Mouse (Mus musculus): Measurements from ENCODE around the gene Efl1. TPM values are rescaled to one million over a fixed set of nuclear protein-coding genes. Genes with fewer than 3 reads are reported as not detected.

The Efl1 gene
- total and polyA plus RNA-seq, 3 experiments = 19.5 to 27.4 (median 21.0) TPM

DNA sequence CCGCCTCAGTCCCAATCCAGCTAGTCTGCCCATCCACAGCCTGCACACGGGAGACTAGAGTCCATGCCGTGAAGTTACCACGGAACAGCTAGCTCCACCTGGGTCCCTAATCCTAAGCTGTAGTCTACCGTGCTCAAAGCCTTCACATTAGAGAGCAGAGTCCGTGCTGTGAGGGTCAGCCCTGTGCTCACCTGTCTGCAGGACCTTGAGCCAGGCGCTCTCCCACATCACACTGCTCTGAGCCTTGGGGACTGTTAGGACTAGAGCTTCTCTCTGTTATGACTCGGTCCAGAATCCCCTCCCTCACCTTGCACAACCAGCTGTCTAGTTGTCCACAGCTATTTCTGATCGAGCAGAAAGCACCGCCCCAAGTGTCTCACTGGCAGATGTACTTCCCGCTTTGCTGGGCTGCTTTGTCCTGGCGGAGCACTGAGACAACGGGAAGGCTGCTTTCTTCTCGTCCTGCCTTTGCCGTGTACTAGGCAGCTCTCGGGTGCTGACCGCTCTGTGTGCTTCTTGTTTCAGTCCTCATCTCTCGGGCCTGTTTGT lies 95.8 kb downstream of the Efl1 start:
- dilution Hi-C loops (cut with MboI; ENCODE audit: extremely low pct_ligation_motif_present, extremely low pct_unique_long_range_greater_than_20kb, low sequenced_read_pairs) = no loop called here
- TF ChIP-seq EP300 (IDR thresholded peaks at IDR 0.05; ENCODE audit: low read length) = 0 out of 2 replicates have a peak, but pooled peaks have one; percentile 13
- TF ChIP-seq TBP (conservative IDR thresholded peaks at IDR 0.05; ENCODE audit: low read depth, low read length) = no peak
- no peak for TF ChIP-seq USF2 (conservative IDR thresholded peaks at IDR 0.05; ENCODE audit: low read depth, low read length)
- TF ChIP-seq NELFE (IDR thresholded peaks at IDR 0.05; ENCODE audit: low read depth, low read length) = no peak
- no peak overlapping the region for H3K4me2 ChIP-seq (ENCODE audit: insufficient read depth, low read depth, poor library complexity, severe bottlenecking)
- H3K4me1 ChIP-seq (ENCODE audit: control insufficient read depth in 1 of 2, insufficient read depth in 2 of 2) = peaks cover 0 to 30% of the 10 kb centered on the region in 2 experiments; a peak in 2 of 4 replicates
- no peaks in the 10 kb centered on the region for H3K27me3 ChIP-seq (replicated peaks)
- no peak overlapping the region for H3K9ac ChIP-seq (ENCODE audit: insufficient read depth, low read depth)
- H3K36me3 ChIP-seq (replicated peaks in 1 of 2; ENCODE audit: control insufficient read depth in 1 of 2, insufficient read depth in 1 of 2, low read length in 1 of 2) = peaks cover 11 to 50% of the 10 kb centered on the region in 2 experiments
- in situ Hi-C loops (cut with MboI; ENCODE audit: low pct_ligation_motif_present, low pct_unique_long_range_greater_than_20kb, low sequenced_read_pairs) = no loop called here
- no peak overlapping the region for H3K4me3 ChIP-seq (replicated peaks in 1 of 3; ENCODE audit: low read depth in 2 of 3, low read length in 2 of 3, poor library complexity in 1 of 3)
- no peak for DNase-seq (ENCODE audit: extremely low read depth)
- no peaks in the 10 kb centered on the region for H3K79me2 ChIP-seq (replicated peaks; ENCODE audit: control insufficient read depth, extremely low read depth, insufficient read depth, poor library complexity, severe bottlenecking)
- no peaks in the 10 kb centered on the region for H3K9me3 ChIP-seq (replicated peaks; ENCODE audit: low read length)
- no peak overlapping the region for H3K27ac ChIP-seq (ENCODE audit: insufficient read depth, low read depth)

DNA sequence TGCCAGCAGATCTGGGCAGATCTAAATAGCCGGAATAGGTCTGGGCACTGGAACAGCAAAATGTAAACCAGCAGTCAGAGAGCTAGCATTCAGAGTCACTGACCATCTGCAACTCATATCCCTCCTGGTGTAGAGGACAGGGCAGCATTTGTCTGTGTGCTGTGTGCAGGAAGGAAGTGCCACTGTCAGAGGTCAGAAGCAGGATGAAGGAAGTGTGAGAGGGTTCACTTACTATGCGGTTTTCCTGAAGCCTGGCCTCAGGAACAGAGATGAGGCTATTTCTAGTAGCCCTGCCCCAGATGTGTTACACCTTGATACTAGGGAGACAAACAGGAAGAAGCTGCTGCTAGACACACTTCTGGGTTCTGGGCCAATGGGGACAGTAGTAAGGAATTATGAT lies 100.4 kb downstream of the Efl1 start:
- Histone ChIP-seq H3K4me2 (ENCODE audit: insufficient read depth, low read depth, poor library complexity, severe bottlenecking) (no peak overlapping the region), H3K9me3 (replicated peaks; ENCODE audit: low read length) (no peaks in the 10 kb centered on the region), H3K79me2 (replicated peaks; ENCODE audit: control insufficient read depth, extremely low read depth, insufficient read depth, poor library complexity, severe bottlenecking) (no peaks in the 10 kb centered on the region), H3K4me1 (ENCODE audit: control insufficient read depth in 1 of 2, insufficient read depth in 2 of 2) (peaks cover 0 to 52% of the 10 kb centered on the region in 2 experiments; a peak in 2 of 4 replicates), H3K27me3 (replicated peaks) (no peaks in the 10 kb centered on the region), H3K9ac (ENCODE audit: insufficient read depth, low read depth) (no peak overlapping the region), H3K27ac (ENCODE audit: insufficient read depth, low read depth) (no peak overlapping the region), H3K36me3 (replicated peaks in 1 of 2; ENCODE audit: control insufficient read depth in 1 of 2, insufficient read depth in 1 of 2, low read length in 1 of 2) (peaks cover 19 to 72% of the 10 kb centered on the region in 2 experiments), H3K4me3 (replicated peaks in 1 of 3; ENCODE audit: low read depth in 2 of 3, low read length in 2 of 3, poor library complexity in 1 of 3) (no peak overlapping the region)
- no peak for TF ChIP-seq USF2 (conservative IDR thresholded peaks at IDR 0.05; ENCODE audit: low read depth, low read length)
- dilution Hi-C loops (cut with MboI; ENCODE audit: extremely low pct_ligation_motif_present, extremely low pct_unique_long_range_greater_than_20kb, low sequenced_read_pairs) = no loop called here
- in situ Hi-C loops (cut with MboI; ENCODE audit: low pct_ligation_motif_present, low pct_unique_long_range_greater_than_20kb, low sequenced_read_pairs) = no loop called here
- DNase-seq (ENCODE audit: extremely low read depth) = no peak

DNA sequence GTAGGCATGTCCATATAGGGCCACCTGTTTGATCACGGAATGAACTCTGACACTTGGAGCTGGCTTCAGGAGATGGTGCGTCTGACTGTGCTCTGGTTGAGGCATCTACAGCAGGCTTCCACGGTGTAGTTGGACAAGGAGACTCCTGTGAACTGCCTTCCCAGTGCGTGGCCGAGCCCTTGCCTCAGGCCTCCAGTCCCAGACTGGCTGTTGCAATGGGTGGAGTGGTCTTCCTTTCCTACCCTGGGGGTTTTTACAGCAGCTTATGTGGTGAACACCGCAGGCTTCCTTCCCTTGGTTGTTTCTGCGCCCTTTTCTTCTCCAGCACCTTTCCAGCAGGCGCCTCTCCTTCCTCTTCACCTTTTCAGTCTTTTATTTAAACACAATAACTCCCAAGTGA lies 100.8 kb downstream of the Efl1 start:
- H3K4me3 ChIP-seq (replicated peaks in 1 of 3; ENCODE audit: low read depth in 2 of 3, low read length in 2 of 3, poor library complexity in 1 of 3) = no peak overlapping the region
- peaks cover 0 to 48% of the 10 kb centered on the region in 2 experiments; a peak in 2 of 4 replicates for H3K4me1 ChIP-seq (ENCODE audit: control insufficient read depth in 1 of 2, insufficient read depth in 2 of 2)
- no peak for TF ChIP-seq JUND (conservative IDR thresholded peaks at IDR 0.05; ENCODE audit: low read depth, low read length)
- TF ChIP-seq ZC3H11A (IDR thresholded peaks at IDR 0.05; ENCODE audit: low read depth, low read length) = no peak
- TF ChIP-seq CHD2 (IDR thresholded peaks at IDR 0.05; ENCODE audit: low read length) = no peak
- no peak for TF ChIP-seq MAFK (IDR thresholded peaks at IDR 0.05; ENCODE audit: insufficient replicate concordance, low read length)
- no peak for TF ChIP-seq POLR2AphosphoS2 (IDR thresholded peaks at IDR 0.05; ENCODE audit: low read depth, low read length)
- no peak for TF ChIP-seq NELFE (IDR thresholded peaks at IDR 0.05; ENCODE audit: low read depth, low read length)
- TF ChIP-seq SIN3A (IDR thresholded peaks at IDR 0.05; ENCODE audit: low read length) = no peak
- TF ChIP-seq ZKSCAN1 (IDR thresholded peaks at IDR 0.05; ENCODE audit: borderline replicate concordance, low read depth, low read length) = no peak
- no peak for TF ChIP-seq ZNF384 (IDR thresholded peaks at IDR 0.05; ENCODE audit: low read depth, low read length)
- TF ChIP-seq JUN (IDR thresholded peaks at IDR 0.05; ENCODE audit: insufficient read depth, low read depth, low read length) = no peak
- TF ChIP-seq MYC (IDR thresholded peaks at IDR 0.05; ENCODE audit: low read depth, low read length) = no peak
- no peak for TF ChIP-seq NRF1 (IDR thresholded peaks at IDR 0.05; ENCODE audit: low read depth, low read length)
- no peak for TF ChIP-seq GABPA (IDR thresholded peaks at IDR 0.05; ENCODE audit: insufficient replicate concordance, low read depth, low read length)
- no peak for TF ChIP-seq TBP (conservative IDR thresholded peaks at IDR 0.05; ENCODE audit: low read depth, low read length)
- no peak for TF ChIP-seq USF1 (IDR thresholded peaks at IDR 0.05; ENCODE audit: low read depth, low read length)
- no peak for TF ChIP-seq BHLHE40 (IDR thresholded peaks at IDR 0.05; ENCODE audit: low read depth, low read length)
- no peak overlapping the region for H3K4me2 ChIP-seq (ENCODE audit: insufficient read depth, low read depth, poor library complexity, severe bottlenecking)
- dilution Hi-C loops (cut with MboI; ENCODE audit: extremely low pct_ligation_motif_present, extremely low pct_unique_long_range_greater_than_20kb, low sequenced_read_pairs) (no loop called here), in situ Hi-C loops (cut with MboI; ENCODE audit: low pct_ligation_motif_present, low pct_unique_long_range_greater_than_20kb, low sequenced_read_pairs) (no loop called here)
- no peak overlapping the region for H3K9ac ChIP-seq (ENCODE audit: insufficient read depth, low read depth)
- H3K79me2 ChIP-seq (replicated peaks; ENCODE audit: control insufficient read depth, extremely low read depth, insufficient read depth, poor library complexity, severe bottlenecking) = no peaks in the 10 kb centered on the region
- no peaks in the 10 kb centered on the region for H3K9me3 ChIP-seq (replicated peaks; ENCODE audit: low read length)
- H3K36me3 ChIP-seq (replicated peaks in 1 of 2; ENCODE audit: control insufficient read depth in 1 of 2, insufficient read depth in 1 of 2, low read length in 1 of 2) = peaks cover 22 to 72% of the 10 kb centered on the region in 2 experiments
- DNase-seq (ENCODE audit: extremely low read depth) = no peak
- no peak overlapping the region for H3K27ac ChIP-seq (ENCODE audit: insufficient read depth, low read depth)
- H3K27me3 ChIP-seq (replicated peaks) = no peaks in the 10 kb centered on the region
